Mouse (Mus musculus): ENCODE data around the gene Cstb. TPM values are rescaled to one million over a fixed set of nuclear protein-coding genes. Genes with fewer than 3 reads are reported as not detected.

Cstb gene
- total RNA-seq, 2 experiments from 2014 or later = 23.7 to 28.4 TPM

Small RNA genes lying within 50 kb of the gene (microRNA-seq; reads per million reads assigned to microRNA genes)
- not detected for gene Mir6410
- gene Mir6907 = 0.83 reads per million
- not detected for gene Mir6908

Other genes starting within 250 kb of the Cstb start
- gene Pwp2, start 240.5 kb upstream of the Cstb start, total RNA-seq (2021) = 1 to 10 TPM; 8.4 to 9.3 TPM
- gene Trappc10, start 181.0 kb upstream of the Cstb start, total RNA-seq (2021) = 10 to 100 TPM; 40.2 to 44.4 TPM
- gene Agpat3, start 73.2 kb upstream of the Cstb start, total RNA-seq (2021) = 100 to 1,000 TPM; 204 to 227 TPM
- 100 to 1,000 TPM in 1 of 2 experiments, 10 to 100 TPM in 1; 92.7 to 102 TPM for gene Rrp1, start 12.6 kb upstream of the Cstb start, total RNA-seq (2021)
- gene Pdxk, start 39.3 kb downstream of the Cstb start, total RNA-seq (2021) = 10 to 100 TPM in 1 of 2 experiments, 1 to 10 TPM in 1; 9.3 to 12.0 TPM
- gene Olfr1358, start 91.8 kb downstream of the Cstb start, total RNA-seq (2021) = not detected
- 10 to 100 TPM; 32.9 to 34.9 TPM for gene Ilvbl, start 148.7 kb downstream of the Cstb start, total RNA-seq (2021)
- 10 to 100 TPM; 12.8 to 13.7 TPM for gene Syde1, start 166.3 kb downstream of the Cstb start, total RNA-seq (2021)
- gene Olfr1357, start 192.4 kb downstream of the Cstb start, total RNA-seq (2021) = not detected